Mouse (Mus musculus) MEL (cell line): ENCODE measurements around the gene Tor1aip2. TPM values are rescaled to one million over a fixed set of nuclear protein-coding genes. Genes with fewer than 3 reads are reported as not detected.

ENCODE experiments used
- DNase-seq: peaks from one replicate; pipeline ENCODE4 v3.0.0; 2011; ENCODE audit warnings: low read depth, low spot score
- H3K27ac ChIP-seq: 2 replicates; pipeline ENCODE4 v1.5.1; 2012; ENCODE audit warnings: low read depth, mild to moderate bottlenecking, control low read depth, low read length, moderate library complexity; ENCODE audit not compliant: control insufficient read depth
- H3K27me3 ChIP-seq, 2 experiments: fragments of 150-350 bp in 1 of 2; sonication (generic) in 1 of 2; 2 replicates each; pipeline ENCODE4 v1.6.1; 2012; ENCODE audit warnings: low read length in 2 of 2, mild to moderate bottlenecking in 2 of 2, improper control_type of control experiment in 1 of 2, moderate library complexity in 1 of 2; ENCODE audit not compliant: insufficient read depth in 2 of 2, control insufficient read depth in 1 of 2
- H3K36me3 ChIP-seq, 2 experiments: 2 replicates each; pipeline ENCODE4 v1.6.1; 2012 to 2014; ENCODE audit warnings: low read length in 2 of 2, improper control_type of control experiment in 1 of 2, inconsistent platforms in 1 of 2, mild to moderate bottlenecking in 1 of 2; ENCODE audit not compliant: insufficient read depth in 2 of 2, control insufficient read depth in 1 of 2
- H3K4me1 ChIP-seq, 2 experiments: fragments of 150-350 bp in 1 of 2; sonication (generic) in 1 of 2; 2 replicates each; pipeline ENCODE4 v1.6.1; 2012; ENCODE audit warnings: low read length in 2 of 2, improper control_type of control experiment in 1 of 2, mild to moderate bottlenecking in 1 of 2; ENCODE audit not compliant: insufficient read depth in 2 of 2, control insufficient read depth in 1 of 2
- H3K4me3 ChIP-seq, 2 experiments: fragments of 150-350 bp in 1 of 2; sonication (generic) in 1 of 2; 2 replicates each; pipeline ENCODE4 v1.5.1; 2012; ENCODE audit warnings: low read depth in 2 of 2, low read length in 2 of 2, mild to moderate bottlenecking in 2 of 2, moderate library complexity in 2 of 2, control low read depth in 1 of 2, improper control_type of control experiment in 1 of 2; ENCODE audit not compliant: control insufficient read depth in 1 of 2, insufficient read depth in 1 of 2
- H3K79me2 ChIP-seq: 2 replicates; pipeline ENCODE4 v1.6.1; 2012; ENCODE audit warnings: mild to moderate bottlenecking, low read length, moderate library complexity; ENCODE audit not compliant: control insufficient read depth, poor library complexity, insufficient read depth
- H3K9ac ChIP-seq: 2 replicates; pipeline ENCODE4 v1.6.1; 2012; ENCODE audit warnings: low read depth, mild to moderate bottlenecking, control low read depth, low read length, moderate library complexity; ENCODE audit not compliant: control insufficient read depth, poor library complexity, severe bottlenecking
- H3K9me3 ChIP-seq: fragments of 150-350 bp; sonication (generic); replicated peaks from 2 replicates; pipeline ENCODE4 v1.6.1; 2012; ENCODE audit warnings: mild to moderate bottlenecking, low read length, improper control_type of control experiment, moderate library complexity; ENCODE audit not compliant: insufficient read depth
- BHLHE40 ChIP-seq: IDR thresholded peaks from 2 replicates; pipeline ENCODE4 v1.6.1; 2012; ENCODE audit warnings: low read depth, mild to moderate bottlenecking, inconsistent platforms, low read length, improper control_type of control experiment, borderline replicate concordance
- CHD1 ChIP-seq: IDR thresholded peaks from 2 replicates; pipeline ENCODE4 v1.6.1; 2012; ENCODE audit warnings: low read depth, mild to moderate bottlenecking, inconsistent platforms, low read length, improper control_type of control experiment
- E2F4 ChIP-seq: IDR thresholded peaks from 2 replicates; pipeline ENCODE4 v1.6.1; 2011; ENCODE audit warnings: low read depth, low read length, improper control_type of control experiment, borderline replicate concordance
- ELF1 ChIP-seq: IDR thresholded peaks from 2 replicates; pipeline ENCODE4 v1.6.1; 2014; ENCODE audit warnings: low read depth, mild to moderate bottlenecking, inconsistent platforms, low read length, improper control_type of control experiment, moderate library complexity
- EP300 ChIP-seq, 2 experiments: IDR thresholded peaks; 2 replicates each; pipeline ENCODE4 v1.6.1; 2011; ENCODE audit warnings: improper control_type of control experiment in 2 of 2, low read length in 2 of 2, low read depth in 1 of 2, mild to moderate bottlenecking in 1 of 2
- ETS1 ChIP-seq: IDR thresholded peaks from 2 replicates; pipeline ENCODE4 v1.6.1; 2012; ENCODE audit warnings: low read depth, mild to moderate bottlenecking, inconsistent platforms, low read length, improper control_type of control experiment, moderate library complexity
- GATA1 ChIP-seq: IDR thresholded peaks from 2 replicates; pipeline ENCODE4 v1.6.1; 2011; ENCODE audit warnings: low read depth, low read length, improper control_type of control experiment
- HCFC1 ChIP-seq: IDR thresholded peaks from 2 replicates; pipeline ENCODE4 v1.6.1; 2012; ENCODE audit warnings: low read depth, mild to moderate bottlenecking, inconsistent platforms, low read length, improper control_type of control experiment, moderate library complexity
- JUND ChIP-seq: IDR thresholded peaks from 2 replicates; pipeline ENCODE4 v1.6.1; 2011; ENCODE audit warnings: low read depth, mild to moderate bottlenecking, improper control_type of control experiment, low read length
- KAT2A ChIP-seq: conservative IDR thresholded peaks from 2 replicates; pipeline ENCODE4 v1.6.1; 2012; ENCODE audit warnings: low read depth, low read length, improper control_type of control experiment, inconsistent platforms
- MAFK ChIP-seq: IDR thresholded peaks from 2 replicates; pipeline ENCODE4 v1.6.1; 2011; ENCODE audit warnings: low read depth, mild to moderate bottlenecking, low read length, improper control_type of control experiment, borderline replicate concordance
- MAX ChIP-seq: IDR thresholded peaks from 2 replicates; pipeline ENCODE4 v1.6.1; 2011; ENCODE audit warnings: low read length, improper control_type of control experiment
- MAZ ChIP-seq: IDR thresholded peaks from 2 replicates; pipeline ENCODE4 v1.6.1; 2012; ENCODE audit warnings: low read depth, mild to moderate bottlenecking, inconsistent platforms, low read length, improper control_type of control experiment
- MXI1 ChIP-seq: IDR thresholded peaks from 2 replicates; pipeline ENCODE4 v1.6.1; 2011; ENCODE audit warnings: mild to moderate bottlenecking, low read depth, low read length, improper control_type of control experiment
- MYB ChIP-seq: IDR thresholded peaks from 2 replicates; pipeline ENCODE4 v1.6.1; 2011; ENCODE audit warnings: mild to moderate bottlenecking, low read depth, low read length, improper control_type of control experiment
- NELFE ChIP-seq: IDR thresholded peaks from 2 replicates; pipeline ENCODE4 v1.6.1; 2011; ENCODE audit warnings: low read depth, low read length, improper control_type of control experiment
- NRF1 ChIP-seq: IDR thresholded peaks from 2 replicates; pipeline ENCODE4 v1.6.1; 2014; ENCODE audit warnings: low read depth, mild to moderate bottlenecking, inconsistent platforms, low read length, improper control_type of control experiment, moderate library complexity; ENCODE audit not compliant: poor library complexity, insufficient read depth, severe bottlenecking
- POLR2A ChIP-seq, 2 experiments: IDR thresholded peaks; 2 replicates each; pipeline ENCODE4 v1.6.1; 2011 to 2012; ENCODE audit warnings: low read length in 2 of 2, mild to moderate bottlenecking in 2 of 2, control low read depth in 1 of 2, improper control_type of control experiment in 1 of 2, low read depth in 1 of 2, moderate library complexity in 1 of 2; ENCODE audit not compliant: control insufficient read depth in 1 of 2, insufficient read depth in 1 of 2, poor library complexity in 1 of 2
- POLR2AphosphoS2 ChIP-seq: IDR thresholded peaks from 2 replicates; pipeline ENCODE4 v1.6.1; 2011; ENCODE audit warnings: low read length, improper control_type of control experiment
- RAD21 ChIP-seq: IDR thresholded peaks from 2 replicates; pipeline ENCODE4 v1.6.1; 2011; ENCODE audit warnings: mild to moderate bottlenecking, low read depth, low read length, improper control_type of control experiment
- RCOR1 ChIP-seq: IDR thresholded peaks from 2 replicates; pipeline ENCODE4 v1.6.1; 2012; ENCODE audit warnings: low read depth, mild to moderate bottlenecking, inconsistent platforms, low read length, improper control_type of control experiment
- SIN3A ChIP-seq: IDR thresholded peaks from 2 replicates; pipeline ENCODE4 v1.6.1; 2012; ENCODE audit warnings: low read length, improper control_type of control experiment, inconsistent platforms
- SMC3 ChIP-seq: IDR thresholded peaks from 2 replicates; pipeline ENCODE4 v1.6.1; 2011; ENCODE audit warnings: low read depth, low read length, improper control_type of control experiment
- TAL1 ChIP-seq: IDR thresholded peaks from 2 replicates; pipeline ENCODE4 v1.6.1; 2012; ENCODE audit warnings: mild to moderate bottlenecking, inconsistent platforms, low read length, moderate library complexity, mixed read lengths
- TBP ChIP-seq: IDR thresholded peaks from 2 replicates; pipeline ENCODE4 v1.8.0; 2011; ENCODE audit warnings: low read depth, low read length, improper control_type of control experiment
- TCF12 ChIP-seq: IDR thresholded peaks from 2 replicates; pipeline ENCODE4 v1.6.1; 2014; ENCODE audit warnings: low read depth, mild to moderate bottlenecking, inconsistent platforms, low read length, improper control_type of control experiment, moderate library complexity
- UBTF ChIP-seq: IDR thresholded peaks from 2 replicates; pipeline ENCODE4 v1.6.1; 2012; ENCODE audit warnings: low read depth, mild to moderate bottlenecking, inconsistent platforms, low read length, improper control_type of control experiment, moderate library complexity, borderline replicate concordance; ENCODE audit not compliant: insufficient read depth
- USF1 ChIP-seq: IDR thresholded peaks from 2 replicates; pipeline ENCODE4 v1.6.1; 2014; ENCODE audit warnings: low read depth, mild to moderate bottlenecking, inconsistent platforms, low read length, improper control_type of control experiment, moderate library complexity
- USF2 ChIP-seq, 2 experiments: IDR thresholded peaks; 2 replicates each; pipeline ENCODE4 v1.6.1; 2011 to 2012; ENCODE audit warnings: improper control_type of control experiment in 2 of 2, low read length in 2 of 2, borderline replicate concordance in 1 of 2, inconsistent platforms in 1 of 2, low read depth in 1 of 2, mild to moderate bottlenecking in 1 of 2; ENCODE audit not compliant: insufficient read depth in 1 of 2
- ZKSCAN1 ChIP-seq: IDR thresholded peaks from 2 replicates; pipeline ENCODE4 v1.6.1; 2012; ENCODE audit warnings: low read depth, mild to moderate bottlenecking, inconsistent platforms, low read length, improper control_type of control experiment, moderate library complexity
- ZMIZ1 ChIP-seq: IDR thresholded peaks from 2 replicates; pipeline ENCODE4 v1.6.1; 2012; ENCODE audit warnings: low read depth, mild to moderate bottlenecking, inconsistent platforms, low read length, improper control_type of control experiment, moderate library complexity
- ZNF384 ChIP-seq: IDR thresholded peaks from 2 replicates; pipeline ENCODE4 v1.6.1; 2012; ENCODE audit warnings: low read depth, mild to moderate bottlenecking, inconsistent platforms, low read length, improper control_type of control experiment
- polyA plus RNA-seq, 2 experiments: library from polyadenylated mRNA; stranded (reverse) in 1 of 2; unstranded in 1 of 2; fragments of >175 nt in 1 of 2; fragments of >200 nt in 1 of 2; gene quantifications; 2 replicates each; pipeline versions ENCODE4 v1.2.1 to v1.2.4; 2012; ENCODE audit warnings: low replicate concordance in 2 of 2, low read depth in 1 of 2; ENCODE audit not compliant: insufficient read length in 2 of 2, insufficient read depth in 1 of 2, missing spikeins in 1 of 2
- total RNA-seq: library from RNA; depleted of rRNA; stranded (reverse); fragments of 300-350 nt; gene quantifications from 2 replicates; pipeline ENCODE4 v1.2.3, GENCODE M21; 2012

Tor1aip2 gene
- total and polyA plus RNA-seq, 3 experiments, result 47.1 to 48.1 TPM; not detected in 1

DNA sequence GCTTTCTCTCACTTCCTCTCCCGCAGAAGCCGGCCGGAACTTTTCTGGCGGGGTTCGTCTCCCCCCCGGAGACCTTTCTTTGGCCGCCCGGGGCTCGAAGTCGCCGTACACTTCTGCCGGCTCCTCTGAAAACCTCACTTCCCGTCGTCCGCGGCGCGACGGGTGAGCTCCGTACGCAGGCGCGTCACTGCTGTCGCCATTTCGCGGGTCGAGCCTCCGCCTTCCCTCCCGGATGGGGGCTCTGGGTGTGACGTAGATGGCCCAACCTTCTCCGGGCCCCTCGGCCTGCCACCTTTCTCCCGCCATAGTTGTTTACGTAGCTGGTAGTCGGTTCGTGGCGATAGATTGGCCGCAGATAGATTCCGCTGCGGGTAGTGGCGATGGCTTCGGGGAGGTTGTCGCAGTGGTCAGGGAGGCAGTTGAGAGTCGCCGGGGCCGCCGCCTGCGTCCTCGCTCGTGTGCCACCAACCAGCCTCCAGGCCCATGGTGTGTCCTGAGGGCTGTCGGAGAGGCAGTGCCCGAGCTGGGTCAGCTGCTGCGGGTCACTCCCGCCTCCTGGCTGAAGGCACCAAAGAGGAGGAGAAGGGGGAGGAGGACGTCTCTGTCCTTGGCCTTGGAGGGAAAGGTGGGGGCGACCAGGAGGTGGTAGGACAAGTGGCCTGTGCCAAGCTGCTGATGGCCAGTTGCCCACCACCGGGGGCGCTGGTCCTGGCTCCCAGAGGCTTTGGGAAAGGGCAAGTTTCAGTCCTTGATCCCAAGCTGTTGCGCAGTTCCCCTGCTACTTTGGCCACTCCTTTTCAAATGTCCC, 931 bp downstream of the Tor1aip2 start, which contains the start of gene Tor1aip1 (continued):
- TF ChIP-seq TAL1 (no peak), JUND (no peak), ELF1 (peak; percentile 78), ZKSCAN1 (no peak), MAX (peak; percentile 38; the same call in 1 of the 2 replicates)
- TF ChIP-seq, all 39 proteins: peak for 18

DNA sequence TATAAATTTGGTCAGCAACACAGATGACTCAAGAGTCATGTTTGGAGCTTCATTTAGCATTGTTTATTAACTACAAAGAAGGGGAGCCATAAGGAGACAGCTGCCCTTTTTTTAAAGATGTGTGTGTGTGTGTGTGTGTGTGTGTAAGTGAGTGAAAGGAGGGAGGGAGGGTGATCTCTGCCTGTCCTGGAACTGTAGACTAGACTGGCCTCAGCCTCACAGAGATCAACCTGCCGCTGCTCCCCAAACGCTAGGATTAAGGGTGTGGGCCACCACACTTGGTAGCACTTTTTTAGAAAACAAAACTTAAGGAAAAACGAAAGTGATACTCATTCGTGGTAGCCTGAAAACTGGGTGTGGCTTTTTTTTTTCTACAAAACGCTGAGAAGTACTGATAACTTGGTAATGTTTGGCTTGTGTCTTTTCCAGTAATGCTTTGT, 2.0 kb downstream of the Tor1aip2 start:
- Histone ChIP-seq H3K4me1 (peaks cover 4 to 5% of the 10 kb centered on the region in 2 experiments), H3K36me3 (peaks cover 0 to 18% of the 10 kb centered on the region in 2 experiments; a peak in 2 of 4 replicates), H3K79me2 (peaks cover 42% of the 10 kb centered on the region), H3K9ac (peak overlapping the region; percentile 100), H3K4me3 (peak overlapping the region; percentile 60 to 95), H3K9me3 (no peaks in the 10 kb centered on the region), H3K27ac (peak overlapping the region; percentile 89), H3K27me3 (no peaks in the 10 kb centered on the region)
- DNase-seq, result peak; percentile 80
- TF ChIP-seq ZNF384, result peak; percentile 93
- no peak for TF ChIP-seq NRF1
- peak; percentile 51; the same call in 1 of the 2 replicates for TF ChIP-seq MXI1
- no peak for TF ChIP-seq JUND
- no peak for TF ChIP-seq POLR2AphosphoS2
- no peak for TF ChIP-seq MAFK
- TF ChIP-seq MYB, result no peak
- no peak for TF ChIP-seq UBTF
- TF ChIP-seq MAX, result peak; percentile 24
- TF ChIP-seq SIN3A, result peak; percentile 81
- TF ChIP-seq BHLHE40, result no peak
- no peak for TF ChIP-seq EP300 (IDR thresholded peaks at IDR 0.05; ENCODE audit: low read depth in 1 of 2, low read length in 2 of 2)
- 0 out of 2 replicates have a peak, but pooled peaks have one; percentile 6 for TF ChIP-seq TAL1
- no peak for TF ChIP-seq ZMIZ1
- TF ChIP-seq TBP, result no peak
- no peak for TF ChIP-seq NELFE
- TF ChIP-seq USF2 (IDR thresholded peaks at IDR 0.05; ENCODE audit: borderline replicate concordance in 1 of 2, insufficient read depth in 1 of 2, low read depth in 1 of 2, low read length in 2 of 2), result no peak
- no peak for TF ChIP-seq SMC3
- no peak for TF ChIP-seq E2F4
- no peak; the same call in 1 of the 2 replicates for TF ChIP-seq HCFC1
- TF ChIP-seq KAT2A, result no peak
- peak; percentile 88 for TF ChIP-seq ETS1
- no peak for TF ChIP-seq MAZ
- TF ChIP-seq RCOR1, result no peak
- TF ChIP-seq POLR2A (IDR thresholded peaks at IDR 0.05; ENCODE audit: control insufficient read depth in 1 of 2, insufficient read depth in 1 of 2, low read depth in 1 of 2, low read length in 2 of 2, poor library complexity in 1 of 2), result no peak
- TF ChIP-seq GATA1, result peak; percentile 58
- TF ChIP-seq CHD1, result no peak
- TF ChIP-seq USF1, result no peak
- TF ChIP-seq TCF12, result no peak
- TF ChIP-seq ZKSCAN1, result no peak; the same call in 1 of the 2 replicates
- no peak for TF ChIP-seq RAD21
- TF ChIP-seq ELF1, result no peak
